Mouse (Mus musculus) myocyte (in vitro differentiated cells): ENCODE measurements around the gene Bbof1. TPM values are rescaled to one million over a fixed set of nuclear protein-coding genes. Genes with fewer than 3 reads are reported as not detected.

Source experiments
- H3K27me3 ChIP-seq: one replicate; pipeline ENCODE4 v1.6.1; 2011; ENCODE audit not compliant: control insufficient read depth, insufficient read depth, insufficient read length
- H3K36me3 ChIP-seq: one replicate; pipeline ENCODE4 v1.6.1; 2011; ENCODE audit not compliant: control insufficient read depth, insufficient read depth
- H3K4me2 ChIP-seq: one replicate; pipeline ENCODE4 v1.6.1; 2011; ENCODE audit warnings: low read depth, control low read depth
- H3K4me3 ChIP-seq: one replicate; pipeline ENCODE4 v1.5.1; 2011; ENCODE audit warnings: mild to moderate bottlenecking, control low read depth, moderate library complexity
- H3K79me2 ChIP-seq: one replicate; pipeline ENCODE4 v1.6.1; 2011; ENCODE audit not compliant: control insufficient read depth, insufficient read depth
- H3ac ChIP-seq: one replicate; pipeline ENCODE4 v1.6.1; 2011; ENCODE audit not compliant: control insufficient read depth, insufficient read length
- CEBPB ChIP-seq: IDR thresholded peaks from 2 replicates; pipeline ENCODE4 v1.6.1; 2011; ENCODE audit warnings: mild to moderate bottlenecking, moderate library complexity; ENCODE audit not compliant: poor library complexity, insufficient read depth, severe bottlenecking
- E2F4 ChIP-seq: IDR thresholded peaks from one replicate; pipeline ENCODE4 v1.6.1; 2011; ENCODE audit warnings: mild to moderate bottlenecking, control low read depth, moderate library complexity; ENCODE audit not compliant: insufficient read depth
- MAX ChIP-seq: IDR thresholded peaks from one replicate; pipeline ENCODE4 v1.6.1; 2011; ENCODE audit warnings: low read depth, mild to moderate bottlenecking, control low read depth
- MYOD1 ChIP-seq, 3 experiments: IDR thresholded peaks; one replicate each; pipeline ENCODE4 v1.6.1; 2011; ENCODE audit warnings: control low read depth in 2 of 3, low read depth in 2 of 3, mild to moderate bottlenecking in 2 of 3, moderate library complexity in 1 of 3; ENCODE audit not compliant: insufficient read length in 2 of 3, control insufficient read depth in 1 of 3
- MYOG ChIP-seq, 3 experiments: IDR thresholded peaks; one replicate each; pipeline ENCODE4 v1.6.1; 2011; ENCODE audit warnings: control low read depth in 2 of 3, low read depth in 2 of 3, mild to moderate bottlenecking in 2 of 3; ENCODE audit not compliant: insufficient read length in 2 of 3, control insufficient read depth in 1 of 3, insufficient read depth in 1 of 3
- POLR2A ChIP-seq: IDR thresholded peaks from one replicate; pipeline ENCODE4 v1.6.1; 2011; ENCODE audit warnings: low read depth, mild to moderate bottlenecking, control low read depth, moderate library complexity; ENCODE audit not compliant: insufficient read length
- POLR2AphosphoS2 ChIP-seq: IDR thresholded peaks from one replicate; pipeline ENCODE4 v1.6.1; 2011; ENCODE audit warnings: low read depth, control low read depth; ENCODE audit not compliant: insufficient read length
- REST ChIP-seq: IDR thresholded peaks from one replicate; pipeline ENCODE4 v1.6.1; 2011; ENCODE audit warnings: mild to moderate bottlenecking, control low read depth, moderate library complexity; ENCODE audit not compliant: insufficient read depth, insufficient read length
- SRF ChIP-seq: IDR thresholded peaks from one replicate; pipeline ENCODE4 v1.6.1; 2011; ENCODE audit warnings: low read depth; ENCODE audit not compliant: control insufficient read depth, insufficient read length
- TCF12 ChIP-seq: IDR thresholded peaks from one replicate; pipeline ENCODE4 v1.6.1; 2011; ENCODE audit warnings: mild to moderate bottlenecking, control low read depth; ENCODE audit not compliant: poor library complexity, insufficient read depth, severe bottlenecking
- TCF3 ChIP-seq: IDR thresholded peaks from one replicate; pipeline ENCODE4 v1.6.1; 2011; ENCODE audit warnings: low read depth, control low read depth; ENCODE audit not compliant: insufficient read length
- USF1 ChIP-seq: IDR thresholded peaks from one replicate; pipeline ENCODE4 v1.6.1; 2011; ENCODE audit warnings: low read depth, mild to moderate bottlenecking, control low read depth, moderate library complexity
- polyA plus RNA-seq: library from polyadenylated mRNA; unstranded; fragments of >200 nt; fragmentation: generic; extraction: Trizol; gene quantifications from one replicate; pipeline ENCODE4 v1.2.1, GENCODE M21; 2012; ENCODE audit warnings: missing spikeins

The Bbof1 gene
- polyA plus RNA-seq, 1 experiment: 0.38 TPM

DNA sequence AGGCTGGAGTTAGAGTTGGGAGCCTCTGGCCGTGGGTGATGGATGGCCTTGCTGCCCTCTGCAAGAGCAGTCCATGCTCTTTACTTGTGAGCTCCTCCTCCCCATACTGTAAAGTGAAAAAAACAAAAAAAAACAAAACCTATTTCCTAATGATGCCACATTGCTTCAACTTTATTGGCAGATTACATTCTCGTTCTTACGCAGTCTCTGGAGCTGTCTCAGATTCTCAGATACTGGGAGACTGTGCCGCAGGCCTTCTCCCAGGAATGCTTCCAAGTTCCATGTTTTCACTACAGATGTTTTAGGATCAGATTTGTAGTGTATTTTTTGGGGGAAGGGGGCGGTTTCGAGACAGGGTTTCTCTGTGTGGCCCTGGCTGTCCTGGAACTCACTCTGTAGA, 43.7 kb upstream of the Bbof1 start:
- TF ChIP-seq MYOD1 (IDR thresholded peaks at IDR 0.05; ENCODE audit: control insufficient read depth in 1 of 3, insufficient read length in 2 of 3, low read depth in 2 of 3): no peak
- no peak for TF ChIP-seq CEBPB
- TF ChIP-seq MAX: no peak
- no peak for TF ChIP-seq TCF12
- no peak for TF ChIP-seq USF1
- no peak overlapping the region for H3K4me3 ChIP-seq
- peaks cover 5% of the 10 kb centered on the region for H3K36me3 ChIP-seq
- H3K79me2 ChIP-seq: peaks cover 38% of the 10 kb centered on the region
- no peaks in the 10 kb centered on the region for H3K27me3 ChIP-seq
- H3K4me2 ChIP-seq: no peak overlapping the region
- no peak overlapping the region for H3ac ChIP-seq

DNA sequence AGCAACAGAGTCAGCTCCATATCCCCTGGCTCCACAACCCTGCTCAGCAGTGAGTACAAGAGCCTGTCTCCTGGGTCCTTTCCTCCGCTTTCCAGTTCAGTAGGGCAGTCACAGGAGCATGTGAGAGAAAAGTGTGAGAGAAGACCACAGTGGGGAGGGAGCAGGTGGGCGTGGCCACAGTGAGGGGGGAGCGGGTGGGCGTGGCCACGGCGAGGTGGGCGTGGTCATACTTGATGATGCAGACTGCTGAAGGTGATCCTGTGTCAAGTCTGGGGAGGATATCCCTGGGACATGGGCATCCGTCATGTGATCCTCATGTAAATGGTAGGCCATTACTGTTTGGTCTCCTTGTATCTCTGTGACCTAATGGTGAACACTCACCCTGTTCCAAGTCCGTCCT, 41.9 kb upstream of the Bbof1 start:
- Histone ChIP-seq H3K79me2 (peaks cover 38% of the 10 kb centered on the region), H3K27me3 (no peaks in the 10 kb centered on the region), H3K4me2 (no peak overlapping the region), H3K36me3 (peaks cover 11% of the 10 kb centered on the region), H3ac (no peak overlapping the region), H3K4me3 (no peak overlapping the region)
- TF ChIP-seq MYOD1 (IDR thresholded peaks at IDR 0.05; ENCODE audit: control insufficient read depth in 1 of 3, insufficient read length in 2 of 3, low read depth in 2 of 3) (no peak), SRF (no peak), CEBPB (no peak), POLR2AphosphoS2 (no peak), POLR2A (no peak), TCF3 (no peak), REST (no peak), MAX (no peak), USF1 (no peak), E2F4 (no peak), MYOG (IDR thresholded peaks at IDR 0.05; ENCODE audit: control insufficient read depth in 1 of 3, insufficient read depth in 1 of 3, insufficient read length in 2 of 3, low read depth in 2 of 3) (no peak), TCF12 (no peak)

DNA sequence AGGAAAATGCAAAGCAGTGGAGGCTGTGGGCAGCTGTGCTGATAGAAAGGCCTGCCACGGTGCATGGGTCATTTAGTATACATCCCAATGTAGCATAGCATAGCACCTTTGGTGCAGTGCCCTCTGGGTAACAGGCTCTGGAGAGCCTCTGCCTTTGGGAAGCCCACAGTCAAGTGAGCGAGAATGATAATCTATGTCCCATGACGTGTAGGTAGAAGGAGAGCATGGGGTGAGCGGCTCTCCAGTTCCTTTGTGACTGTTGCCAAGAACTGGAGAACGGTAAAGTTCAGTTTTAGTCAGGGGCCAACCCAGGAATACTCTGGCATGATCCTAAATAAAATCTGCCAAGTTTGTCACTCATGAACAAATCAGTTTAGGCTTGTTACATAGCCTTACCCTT, 37.2 kb upstream of the Bbof1 start:
- Histone ChIP-seq H3ac (no peak overlapping the region), H3K79me2 (no peaks in the 10 kb centered on the region), H3K4me3 (no peak overlapping the region), H3K4me2 (no peak overlapping the region), H3K27me3 (no peaks in the 10 kb centered on the region), H3K36me3 (peaks cover 20% of the 10 kb centered on the region)
- no peak for TF ChIP-seq E2F4
- no peak for TF ChIP-seq SRF
- no peak for TF ChIP-seq CEBPB
- TF ChIP-seq REST: no peak
- TF ChIP-seq TCF3: no peak
- no peak for TF ChIP-seq MYOG (IDR thresholded peaks at IDR 0.05; ENCODE audit: control insufficient read depth in 1 of 3, insufficient read depth in 1 of 3, insufficient read length in 2 of 3, low read depth in 2 of 3)
- TF ChIP-seq POLR2AphosphoS2: no peak
- no peak for TF ChIP-seq MYOD1 (IDR thresholded peaks at IDR 0.05; ENCODE audit: control insufficient read depth in 1 of 3, insufficient read length in 2 of 3, low read depth in 2 of 3)
- no peak for TF ChIP-seq POLR2A
- no peak for TF ChIP-seq USF1
- no peak for TF ChIP-seq MAX
- no peak for TF ChIP-seq TCF12

DNA sequence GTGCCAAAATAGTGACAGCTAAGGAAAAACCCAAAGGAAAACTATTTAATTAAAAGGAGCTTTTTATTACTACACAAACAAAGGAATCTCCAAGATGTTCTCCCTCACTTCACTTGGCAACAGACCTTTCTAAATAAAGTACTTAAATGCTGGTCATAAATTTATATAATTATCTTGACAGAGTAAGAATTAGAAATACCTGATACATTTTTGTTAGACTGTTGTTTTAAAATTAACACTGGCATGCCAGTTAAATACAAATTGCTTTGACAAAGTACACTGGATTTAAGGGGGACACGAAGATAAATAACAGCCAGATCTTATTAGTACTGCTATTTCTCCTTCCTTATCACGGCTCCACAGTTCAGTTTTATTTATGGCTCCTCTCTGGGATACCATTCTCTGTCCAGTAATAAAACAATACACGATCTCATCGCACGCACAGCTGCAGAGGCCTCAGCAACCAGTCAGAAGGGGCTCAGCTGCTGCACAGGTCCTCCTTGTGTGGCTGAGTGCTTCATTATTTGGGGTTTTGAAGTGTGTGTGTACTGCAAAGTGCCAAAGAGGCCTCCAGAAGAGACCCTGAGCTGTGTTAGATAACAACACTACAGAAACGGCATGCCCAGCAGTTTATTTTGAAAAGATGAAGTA, 34.9 kb upstream of the Bbof1 start:
- no peak overlapping the region for H3K4me2 ChIP-seq
- peak; percentile 34 to 81 (median 68) for TF ChIP-seq MYOG (IDR thresholded peaks at IDR 0.05; ENCODE audit: control insufficient read depth in 1 of 3, insufficient read depth in 1 of 3, insufficient read length in 2 of 3, low read depth in 2 of 3)
- peak in 2 of 3 experiments; percentile 67 to 74 for TF ChIP-seq MYOD1 (IDR thresholded peaks at IDR 0.05; ENCODE audit: control insufficient read depth in 1 of 3, insufficient read length in 2 of 3, low read depth in 2 of 3)
- no peak for TF ChIP-seq POLR2AphosphoS2
- TF ChIP-seq SRF: no peak
- H3ac ChIP-seq: no peak overlapping the region
- peaks cover 18% of the 10 kb centered on the region for H3K36me3 ChIP-seq
- H3K4me3 ChIP-seq: no peak overlapping the region
- no peaks in the 10 kb centered on the region for H3K27me3 ChIP-seq
- no peaks in the 10 kb centered on the region for H3K79me2 ChIP-seq

DNA sequence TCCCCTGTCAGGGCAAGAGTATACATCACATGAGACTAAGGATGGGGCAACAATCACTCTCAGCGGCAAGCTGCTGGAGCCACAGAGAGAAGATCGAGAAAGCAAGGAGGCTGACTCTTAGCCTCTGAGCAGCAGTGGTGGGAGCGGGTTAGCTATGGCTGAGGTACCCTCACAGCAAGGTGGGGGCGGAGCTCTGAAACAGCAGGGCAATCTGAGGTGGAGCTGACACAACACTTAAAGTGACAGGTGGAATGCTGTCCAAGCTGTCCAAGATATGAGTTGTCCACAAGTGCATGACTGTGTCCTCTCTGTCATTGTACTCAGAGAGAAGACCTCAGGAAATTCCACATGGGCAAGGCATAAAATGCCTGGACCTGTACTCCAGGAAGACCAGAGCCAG, 26.5 kb upstream of the Bbof1 start:
- no peak for TF ChIP-seq POLR2AphosphoS2
- TF ChIP-seq MYOD1 (IDR thresholded peaks at IDR 0.05; ENCODE audit: control insufficient read depth in 1 of 3, insufficient read length in 2 of 3, low read depth in 2 of 3): no peak
- no peak for TF ChIP-seq TCF12
- H3K27me3 ChIP-seq: no peaks in the 10 kb centered on the region
- H3K4me3 ChIP-seq: no peak overlapping the region
- H3K36me3 ChIP-seq: no peaks in the 10 kb centered on the region
- no peak overlapping the region for H3ac ChIP-seq
- no peaks in the 10 kb centered on the region for H3K79me2 ChIP-seq
- H3K4me2 ChIP-seq: no peak overlapping the region
